ENCODE assay signal across 28 mouse cellular contexts in the genomic region with DNA sequence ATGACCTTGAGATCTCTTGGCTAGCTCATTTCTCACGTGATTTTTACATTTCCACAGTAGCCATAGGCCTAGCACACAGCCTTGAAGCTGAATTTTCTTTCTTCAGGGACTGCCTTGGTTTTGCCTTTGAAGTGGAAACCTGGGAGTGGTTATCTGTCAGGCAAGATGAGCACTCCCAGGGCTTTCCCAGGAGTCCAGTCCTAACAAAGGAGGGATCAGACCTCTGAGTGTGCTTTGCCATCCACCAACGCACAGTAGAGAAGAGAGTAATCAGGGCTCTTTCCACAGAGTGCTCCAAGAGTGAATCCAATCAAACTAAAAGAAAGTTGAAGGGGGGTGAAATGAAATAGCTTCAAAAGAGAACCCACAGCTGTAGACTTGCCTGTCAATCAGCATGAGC.
A peak's percentile ranks its signal among the peaks of the same experiment; 100 is the strongest.
DNase-seq lines count a peak whose midpoint lies in the region; ATAC-seq and TF ChIP-seq lines count a peak whose summit lies in the region.
"Had no signal": no experiment of that assay in that cellular context is flagged by ENCODE, and none has a peak within 500 bp of the region (broad histone marks: within the 10 kb centered on the region; RNA-seq: fewer than 3 reads in every experiment).

No protein-coding gene starts in this region.

- H3K27ac ChIP-seq in midbrain, embryonic 10.5 days (replicated peaks) = peak overlapping the region; percentile 53
- no peak overlapping the region for H3K27ac ChIP-seq in midbrain, postnatal 0 days (ENCODE audit: low read depth, low read length)
- H3K27ac ChIP-seq in midbrain, embryonic 13.5 days = no peak overlapping the region
- H3K27ac ChIP-seq: gastrocnemius, adult 2 months; heart, adult 2 months; hindbrain, embryonic 14.5 days; layer of hippocampus, adult 2 months; left cerebral cortex, adult 2 months; liver, embryonic 12.5 days; stomach, embryonic 15.5 days had no signal

- ATAC-seq in midbrain, postnatal 0 days (ENCODE audit: low FRiP score) = no peak
- ATAC-seq in midbrain, embryonic 13.5 days = peak; percentile 77
- ATAC-seq: intestine, postnatal 0 days; liver, embryonic 12.5 days; liver, postnatal 0 days; lung, postnatal 0 days had no signal

- 16% methylated on average over 2 of the region's 2 CpGs for WGBS in midbrain, embryonic 10.5 days
- WGBS in midbrain, postnatal 0 days = 18% methylated on average over 2 of the region's 2 CpGs
- 13% methylated on average over 2 of the region's 2 CpGs for WGBS in midbrain, embryonic 13.5 days

- peaks cover 12% of the 10 kb centered on the region for H3K4me1 ChIP-seq in midbrain, embryonic 10.5 days
- H3K4me1 ChIP-seq in midbrain, postnatal 0 days (ENCODE audit: insufficient read depth, low read length) = no peaks in the 10 kb centered on the region
- H3K4me1 ChIP-seq in midbrain, embryonic 13.5 days (replicated peaks) = no peaks in the 10 kb centered on the region
- H3K4me1 ChIP-seq: heart, embryonic 12.5 days; liver, embryonic 12.5 days; megakaryocyte, embryonic 14.5 days; stomach, embryonic 15.5 days had no signal

- H3K9ac ChIP-seq in midbrain, postnatal 0 days (replicated peaks; ENCODE audit: low read length, poor library complexity, severe bottlenecking) = no peak overlapping the region
- no peak overlapping the region for H3K9ac ChIP-seq in midbrain, embryonic 13.5 days (replicated peaks)
- H3K9ac ChIP-seq: heart, embryonic 12.5 days; hindbrain, embryonic 14.5 days; liver, embryonic 12.5 days; liver, postnatal 0 days; stomach, embryonic 15.5 days had no signal

- TF ChIP-seq POLR2A in brain, embryonic 14.5 days (IDR thresholded peaks at IDR 0.05; ENCODE audit: borderline replicate concordance, extremely low read depth, insufficient read depth, insufficient read length, poor library complexity, severe bottlenecking) = no peak

- H3K4me2 ChIP-seq in midbrain, postnatal 0 days (ENCODE audit: low read depth, low read length, poor library complexity, severe bottlenecking) = no peak overlapping the region
- no peak overlapping the region for H3K4me2 ChIP-seq in midbrain, embryonic 13.5 days (replicated peaks)
- H3K4me2 ChIP-seq: heart, embryonic 12.5 days; hindbrain, embryonic 14.5 days; liver, embryonic 12.5 days; stomach, embryonic 15.5 days had no signal

- DNase-seq in midbrain, embryonic 10.5 days (ENCODE audit: low spot score) = no peak
- DNase-seq in midbrain, postnatal 0 days (ENCODE audit: low spot score) = no peak
- DNase-seq in brain, embryonic 14.5 days (ENCODE audit: low read depth) = peak; percentile 54
- DNase-seq in cerebellum, postnatal 36 days = no peak
- DNase-seq in adrenal gland, adult (ENCODE audit: inconsistent age in 2 of 2, low spot score in 1 of 2) = no peak
- DNase-seq in left cerebral cortex, postnatal 14 days (ENCODE audit: low spot score in 2 of 2) = no peak
- DNase-seq: adrenal gland, postnatal 25 days; B cell, adult 2 months; cerebellum, adult 18-20 months; cerebellum, postnatal 10 days; gastrocnemius, adult 2 months; gastrocnemius, postnatal 36 days; heart, adult 2 months; kidney, postnatal 36 days; liver, postnatal 0 days; lung, postnatal 4 days; right cerebral cortex, postnatal 25 days had no signal

- TF ChIP-seq CTCF in midbrain, postnatal 0 days (IDR thresholded peaks at IDR 0.05) = no peak
- no peak for TF ChIP-seq CTCF in brain, embryonic 14.5 days (IDR thresholded peaks at IDR 0.05; ENCODE audit: borderline replicate concordance, extremely low read depth, insufficient read depth, insufficient read length)

- intact Hi-C loops in left cerebral cortex, postnatal 14 days (cut with DNase I) = no loop called here

- no peaks in the 10 kb centered on the region for H3K36me3 ChIP-seq in midbrain, embryonic 10.5 days
- no peaks in the 10 kb centered on the region for H3K36me3 ChIP-seq in midbrain, postnatal 0 days (ENCODE audit: insufficient read depth, low read length)
- no peaks in the 10 kb centered on the region for H3K36me3 ChIP-seq in midbrain, embryonic 13.5 days
- H3K36me3 ChIP-seq: G1E; heart, embryonic 12.5 days; liver, embryonic 12.5 days; stomach, embryonic 15.5 days had no signal

- no peak overlapping the region for H3K4me3 ChIP-seq in midbrain, embryonic 10.5 days
- no peak overlapping the region for H3K4me3 ChIP-seq in midbrain, postnatal 0 days (ENCODE audit: low read depth, low read length)
- H3K4me3 ChIP-seq in midbrain, embryonic 13.5 days (replicated peaks) = no peak overlapping the region
- H3K4me3 ChIP-seq: gastrocnemius, adult 2 months; heart, adult 2 months; heart, embryonic 12.5 days; layer of hippocampus, adult 2 months; left cerebral cortex, adult 2 months; liver, embryonic 12.5 days; megakaryocyte, embryonic 14.5 days; stomach, embryonic 15.5 days had no signal

- no peaks in the 10 kb centered on the region for H3K9me3 ChIP-seq in midbrain, embryonic 10.5 days (replicated peaks)
- no peaks in the 10 kb centered on the region for H3K9me3 ChIP-seq in midbrain, postnatal 0 days (ENCODE audit: low read length)
- H3K9me3 ChIP-seq in midbrain, embryonic 13.5 days = no peaks in the 10 kb centered on the region
- H3K9me3 ChIP-seq: heart, embryonic 12.5 days; liver, embryonic 12.5 days; megakaryocyte, embryonic 14.5 days; stomach, embryonic 15.5 days had no signal

- no peaks in the 10 kb centered on the region for H3K27me3 ChIP-seq in midbrain, embryonic 10.5 days (ENCODE audit: low read depth, poor library complexity, severe bottlenecking)
- H3K27me3 ChIP-seq in midbrain, postnatal 0 days (ENCODE audit: insufficient read depth, low read length) = no peaks in the 10 kb centered on the region; the same call in 1 of the 2 replicates
- no peaks in the 10 kb centered on the region for H3K27me3 ChIP-seq in midbrain, embryonic 13.5 days
- H3K27me3 ChIP-seq: heart, embryonic 12.5 days; liver, embryonic 12.5 days; megakaryocyte, embryonic 14.5 days; stomach, embryonic 15.5 days had no signal
